Mouse (Mus musculus) olfactory bulb, adult 2 months (tissue): ENCODE data around the gene Nos3.

Experiments used
- CTCF ChIP-seq: fragments of 200-500 bp; IDR thresholded peaks from 2 replicates; pipeline ENCODE4 v1.5.1; 2012; ENCODE audit warnings: low read depth, mild to moderate bottlenecking, low read length, moderate library complexity; ENCODE audit not compliant: insufficient read depth
- POLR2A ChIP-seq: fragments of 200-500 bp; IDR thresholded peaks from 2 replicates; pipeline ENCODE4 v1.6.1; 2012; ENCODE audit warnings: mild to moderate bottlenecking, low read depth, low read length, moderate library complexity; ENCODE audit not compliant: insufficient read depth

GRCm38 (mm10) chr5:24427285-24427633 is 62.6 kb downstream of the Nos3 start:
- TF ChIP-seq CTCF: no peak
- TF ChIP-seq POLR2A: no peak
